Mouse (Mus musculus): Measurements from ENCODE around the gene Chac1.

Chac1 gene

GRCm38 (mm10) chr2:119377286-119377685 is 26.3 kb downstream of the Chac1 start:
- no peak for DNase-seq (ENCODE audit: low spot score)

- DNase-seq (ENCODE audit: low spot score): no peak
Measured at GRCm38 (mm10) chr2:119377826-119378225, 26.8 kb downstream of the Chac1 start.

DNA sequence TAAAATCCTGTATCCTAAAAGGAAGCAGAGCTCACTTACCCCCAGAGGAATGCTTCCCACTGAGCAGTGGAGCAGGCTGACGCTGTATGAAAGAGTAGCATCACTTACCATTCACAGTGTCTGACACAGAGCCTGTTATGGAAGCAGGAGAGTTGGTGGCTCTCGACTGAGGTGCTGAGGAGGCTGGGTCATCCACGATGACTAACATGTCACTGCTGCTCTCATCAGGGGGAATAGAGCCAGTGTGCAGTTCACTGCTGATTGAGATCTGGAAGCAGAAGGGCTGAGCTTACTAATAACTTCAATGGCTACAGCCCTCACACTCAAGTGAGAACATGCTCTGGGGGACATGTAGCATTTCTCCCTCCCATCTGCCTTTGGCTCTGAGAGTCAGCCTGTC is 28.4 kb downstream of the Chac1 start:
- DNase-seq (ENCODE audit: low spot score): no peak

- no peak for DNase-seq (ENCODE audit: low spot score)
Measured at GRCm38 (mm10) chr2:119388266-119388665, 37.2 kb downstream of the Chac1 start.

GRCm38 (mm10) chr2:119389992-119390391 is 39.0 kb downstream of the Chac1 start:
- no peak for DNase-seq (ENCODE audit: low spot score)

DNA sequence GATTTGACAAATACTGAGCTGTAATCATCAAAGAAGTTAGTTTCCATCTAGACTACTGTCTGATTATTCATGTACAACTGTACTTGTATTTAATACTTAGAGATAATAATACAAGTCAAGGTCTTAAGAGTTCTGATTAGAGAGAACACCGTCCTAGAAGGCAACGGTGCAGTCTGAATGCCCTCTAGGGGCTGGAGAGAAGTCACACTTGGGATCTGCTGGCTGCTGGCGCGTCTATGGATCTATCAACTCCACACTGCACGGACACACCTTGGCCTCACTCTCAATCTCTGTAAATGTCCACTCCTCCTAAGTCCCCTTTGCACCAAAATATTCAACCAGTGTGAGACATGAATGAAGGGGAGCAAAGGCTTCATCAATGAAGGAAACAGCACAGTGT is 47.2 kb downstream of the Chac1 start:
- DNase-seq (ENCODE audit: low spot score): no peak

- DNase-seq (ENCODE audit: low spot score): no peak
Measured at GRCm38 (mm10) chr2:119398665-119399064, 47.6 kb downstream of the Chac1 start.

GRCm38 (mm10) chr2:119399313-119399712 is 48.3 kb downstream of the Chac1 start:
- DNase-seq (ENCODE audit: low spot score): no peak
